Mouse (Mus musculus) C2C12 (cell line): ENCODE results near the gene Tsacc.

ENCODE experiments used
- CEBPB ChIP-seq: IDR thresholded peaks from one replicate; pipeline ENCODE4 v1.6.1; 2011; ENCODE audit warnings: low read depth, mild to moderate bottlenecking, control low read depth, moderate library complexity
- CTCF ChIP-seq: IDR thresholded peaks from one replicate; pipeline ENCODE4 v1.5.1; 2011; ENCODE audit not compliant: control insufficient read depth, insufficient read depth, insufficient read length
- FOSL1 ChIP-seq: IDR thresholded peaks from one replicate; pipeline ENCODE4 v1.8.0; 2011; ENCODE audit warnings: mild to moderate bottlenecking, low read length; ENCODE audit not compliant: poor library complexity, insufficient read depth, severe bottlenecking
- MAX ChIP-seq: IDR thresholded peaks from one replicate; pipeline ENCODE4 v1.6.1; 2011; ENCODE audit warnings: mild to moderate bottlenecking, control low read depth
- MYOD1 ChIP-seq: IDR thresholded peaks from one replicate; pipeline ENCODE4 v1.6.1; 2011; ENCODE audit warnings: low read depth; ENCODE audit not compliant: control insufficient read depth, insufficient read length
- MYOG ChIP-seq: IDR thresholded peaks from one replicate; pipeline ENCODE4 v1.6.1; 2011; ENCODE audit not compliant: control insufficient read depth, insufficient read length; ENCODE audit errors: extremely low read depth
- USF1 ChIP-seq: IDR thresholded peaks from one replicate; pipeline ENCODE4 v1.6.1; 2011; ENCODE audit warnings: low read depth, mild to moderate bottlenecking, control low read depth, moderate library complexity

DNA sequence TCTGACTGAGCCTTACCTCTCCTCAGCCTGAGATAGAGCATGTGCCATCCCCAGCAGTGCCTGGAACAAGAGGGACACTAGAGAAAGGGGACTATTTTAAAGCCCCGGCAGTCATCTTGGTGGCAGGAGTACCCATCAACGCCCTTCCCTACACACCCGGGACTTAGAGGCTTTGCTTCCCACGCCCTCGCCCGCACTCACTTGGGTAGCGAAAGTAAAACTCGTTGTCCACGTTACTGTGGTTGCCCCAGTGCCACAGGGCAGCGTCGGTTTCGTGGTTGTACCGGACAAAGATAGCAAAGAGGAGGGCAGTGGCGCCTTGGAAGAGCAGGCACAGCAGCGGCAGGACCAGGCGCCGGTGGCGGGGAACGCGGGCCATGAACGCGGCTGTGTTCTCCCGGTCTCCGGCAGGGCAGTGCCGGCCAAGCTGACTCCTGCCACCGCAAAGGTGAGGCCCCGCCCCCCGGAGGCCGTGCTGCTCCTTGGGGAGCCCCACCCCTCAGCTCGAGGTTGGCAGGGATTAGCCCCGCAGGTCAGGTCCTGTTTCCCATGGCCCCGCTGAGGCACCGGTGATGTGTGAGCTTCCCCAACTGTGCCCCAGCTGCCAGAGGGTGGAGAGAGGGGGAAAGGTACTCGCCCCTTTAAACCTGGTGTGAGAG lies 42.4 kb downstream of the Tsacc start, which contains the start of gene Rhbg:
- no peak for TF ChIP-seq CTCF
- TF ChIP-seq MYOD1: no peak
- no peak for TF ChIP-seq FOSL1
- TF ChIP-seq CEBPB: no peak
- TF ChIP-seq USF1: no peak
- TF ChIP-seq MAX: no peak
- TF ChIP-seq MYOG: no peak
